Mouse (Mus musculus): Measurements from ENCODE around the gene Vmn1r163.
"Not testable (repeated sequence)": the region's sequence is repeated elsewhere in the genome, so short reads cannot be mapped to it uniquely, and the experiment has no call there.

The Vmn1r163 gene

DNA sequence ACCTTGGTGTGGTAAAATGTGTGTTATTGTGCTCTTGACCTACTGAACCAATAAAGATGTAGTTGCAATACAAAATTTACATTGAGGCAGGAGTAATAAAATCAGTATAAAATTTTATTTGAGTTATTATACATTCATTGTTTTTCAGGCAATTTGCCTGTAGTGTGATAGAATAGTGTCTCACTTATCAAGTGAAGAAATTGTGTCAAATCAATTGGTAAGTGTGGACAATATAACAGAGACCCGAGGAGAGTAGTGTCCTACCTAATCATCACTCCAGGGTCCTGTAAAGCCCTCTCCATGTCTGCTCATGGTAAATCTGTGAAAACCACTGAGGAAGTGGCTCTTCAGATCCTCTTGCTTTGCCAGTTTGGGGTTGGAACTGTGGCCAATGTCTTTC is at the start of gene Vmn1r163:
Vmn1r163 (plus strand) TSS at position 301 of the 400 bp plus-strand sequence.
- DNase-seq: not testable (repeated sequence)

DNA sequence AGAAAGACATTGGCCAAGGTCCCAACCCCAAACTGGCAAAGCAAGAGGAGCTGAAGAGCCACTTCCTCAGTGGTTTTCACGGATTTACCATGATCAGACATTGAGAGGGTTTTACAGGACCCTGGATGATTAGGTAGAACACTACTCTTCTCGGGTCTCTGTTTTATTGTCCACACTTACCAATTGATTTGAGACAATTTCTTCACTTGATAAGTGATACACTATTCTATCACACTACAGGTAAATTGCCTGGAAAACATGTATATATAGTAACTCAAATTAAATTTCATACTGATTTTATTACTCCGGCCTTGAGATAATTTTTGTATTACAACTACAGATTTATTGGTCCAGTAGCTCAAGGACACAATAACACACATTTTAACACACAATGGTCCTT is 35.5 kb upstream of the Vmn1r163 start, which contains the start of gene Gm4216:
Gm4216 (minus strand) TSS at position 101 of the 400 bp plus-strand sequence.
- DNase-seq: not testable (repeated sequence)

DNA sequence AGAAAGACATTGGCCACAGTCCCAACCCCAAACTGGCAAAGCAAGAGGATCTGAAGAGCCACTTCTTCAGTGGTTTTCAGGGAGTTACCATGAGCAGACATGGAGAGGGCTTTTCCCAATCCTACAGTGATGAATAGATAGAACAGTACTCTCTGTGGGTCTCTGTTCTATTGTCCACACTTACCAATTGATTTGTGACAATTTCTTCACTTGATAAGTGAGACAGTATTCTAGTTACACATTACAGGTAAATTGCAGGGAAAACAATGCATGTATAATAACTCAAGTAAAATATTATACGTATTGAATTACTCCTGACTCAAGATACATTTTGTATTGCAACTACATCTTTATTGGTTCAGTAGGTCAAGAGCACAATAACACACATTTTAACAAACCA is 12.0 kb downstream of the Vmn1r163 start, which contains the start of gene Gm8720:
Gm8720 (minus strand) TSS at position 101 of the 400 bp plus-strand sequence.
- not testable (repeated sequence) for DNase-seq

All from kidney, postnatal 25 days (tissue).